ENCODE assay signal across 25 mouse cellular contexts in genomic region chr8:77459696-77460095, GRCm38 (mm10). TPM values are rescaled to one million over a fixed set of nuclear protein-coding genes. Genes with fewer than 3 reads are reported as not detected.
A peak's percentile ranks its signal among the peaks of the same experiment; 100 is the strongest.
DNase-seq lines count a peak whose midpoint lies in the region; ATAC-seq lines count a peak whose summit lies in the region.
"Had no signal": no experiment of that assay in that cellular context is flagged by ENCODE, and none has a peak within 500 bp of the region (broad histone marks: within the 10 kb centered on the region; RNA-seq: fewer than 3 reads in every experiment).

No protein-coding gene starts in this region.

- H3K36me3 ChIP-seq in kidney, embryonic 15.5 days = no peaks in the 10 kb centered on the region; the same call in 1 of the 2 replicates
- no peaks in the 10 kb centered on the region for H3K36me3 ChIP-seq in neural tube, embryonic 12.5 days
- no peaks in the 10 kb centered on the region for H3K36me3 ChIP-seq in neural tube, embryonic 15.5 days
- no peaks in the 10 kb centered on the region for H3K36me3 ChIP-seq in splenic B cell, adult 2 months (ENCODE audit: control insufficient read depth, insufficient read depth, low read length, poor library complexity, severe bottlenecking)
- H3K36me3 ChIP-seq: embryonic facial prominence, embryonic 15.5 days; heart, embryonic 12.5 days; heart, embryonic 15.5 days; hindbrain, embryonic 10.5 days; hindbrain, embryonic 13.5 days had no signal

- no peak for DNase-seq in kidney, postnatal 10 days
- peak; percentile 14 for DNase-seq in splenic B cell, adult 2 months (ENCODE audit: low read depth, low spot score)
- no peak for DNase-seq in left cerebral cortex, adult 11 months (ENCODE audit: low spot score)
- DNase-seq: adrenal gland, adult 8-10 months; adrenal gland, postnatal 25 days; cerebellum, adult 11-12 months; cerebellum, adult 8-10 months; cerebellum, postnatal 10 days; cerebellum, postnatal 36 days; embryo, embryonic 11 days; gastrocnemius, postnatal 25 days; heart, adult 18-20 months; heart, postnatal 10 days; heart, postnatal 36 days had no signal

- no peaks in the 10 kb centered on the region for H3K9me3 ChIP-seq in kidney, embryonic 15.5 days (replicated peaks)
- no peaks in the 10 kb centered on the region for H3K9me3 ChIP-seq in neural tube, embryonic 12.5 days
- no peaks in the 10 kb centered on the region for H3K9me3 ChIP-seq in neural tube, embryonic 15.5 days (replicated peaks)
- H3K9me3 ChIP-seq: embryonic facial prominence, embryonic 15.5 days; heart, embryonic 12.5 days; heart, embryonic 15.5 days; hindbrain, embryonic 10.5 days; hindbrain, embryonic 13.5 days had no signal

- WGBS in kidney, embryonic 15.5 days = 31% methylated on average over 7 of the region's 7 CpGs
- WGBS in neural tube, embryonic 12.5 days = 29% methylated on average over 7 of the region's 7 CpGs
- WGBS in neural tube, embryonic 15.5 days = 27% methylated on average over 7 of the region's 7 CpGs

- H3K27ac ChIP-seq in kidney, embryonic 15.5 days = no peak overlapping the region
- no peak overlapping the region for H3K27ac ChIP-seq in neural tube, embryonic 12.5 days
- no peak overlapping the region for H3K27ac ChIP-seq in neural tube, embryonic 15.5 days (replicated peaks)
- H3K27ac ChIP-seq: embryonic facial prominence, embryonic 15.5 days; heart, embryonic 15.5 days; hindbrain, embryonic 10.5 days; hindbrain, embryonic 13.5 days had no signal

- ATAC-seq in kidney, embryonic 15.5 days (replicated peaks; ENCODE audit: low FRiP score) = peak; percentile 60
- peak; percentile 53; the same call in 1 of the 2 replicates for ATAC-seq in neural tube, embryonic 12.5 days (ENCODE audit: low FRiP score, low read depth)
- no peak for ATAC-seq in neural tube, embryonic 15.5 days (ENCODE audit: low FRiP score)
- ATAC-seq: activated CD4-positive, CD25-positive, alpha-beta regulatory T cell, adult 4 months; forebrain, embryonic 14.5 days; hindbrain, embryonic 16.5 days had no signal

- H3K9ac ChIP-seq in kidney, embryonic 15.5 days = no peak overlapping the region
- no peak overlapping the region for H3K9ac ChIP-seq in neural tube, embryonic 12.5 days
- H3K9ac ChIP-seq in neural tube, embryonic 15.5 days (replicated peaks) = no peak overlapping the region
- H3K9ac ChIP-seq: embryonic facial prominence, embryonic 15.5 days; heart, embryonic 12.5 days; heart, embryonic 15.5 days; hindbrain, embryonic 13.5 days had no signal

- peaks cover 9% of the 10 kb centered on the region; the same call in 1 of the 2 replicates for H3K4me1 ChIP-seq in kidney, embryonic 15.5 days
- peaks cover 8% of the 10 kb centered on the region; the same call in 1 of the 2 replicates for H3K4me1 ChIP-seq in neural tube, embryonic 12.5 days
- H3K4me1 ChIP-seq in neural tube, embryonic 15.5 days = no peaks in the 10 kb centered on the region
- H3K4me1 ChIP-seq: embryonic facial prominence, embryonic 15.5 days; hindbrain, embryonic 13.5 days had no signal

- no peaks in the 10 kb centered on the region for H3K27me3 ChIP-seq in kidney, embryonic 15.5 days
- H3K27me3 ChIP-seq in neural tube, embryonic 12.5 days (replicated peaks) = no peaks in the 10 kb centered on the region
- H3K27me3 ChIP-seq in neural tube, embryonic 15.5 days (replicated peaks) = no peaks in the 10 kb centered on the region
- H3K27me3 ChIP-seq in splenic B cell, adult 2 months (ENCODE audit: control insufficient read depth, insufficient read depth, low read length, poor library complexity, severe bottlenecking) = no peaks in the 10 kb centered on the region
- H3K27me3 ChIP-seq: embryonic facial prominence, embryonic 15.5 days; heart, embryonic 12.5 days; heart, embryonic 15.5 days; hindbrain, embryonic 13.5 days had no signal

- no peak overlapping the region for H3K4me3 ChIP-seq in kidney, embryonic 15.5 days (replicated peaks)
- no peak overlapping the region for H3K4me3 ChIP-seq in neural tube, embryonic 12.5 days
- H3K4me3 ChIP-seq in neural tube, embryonic 15.5 days (replicated peaks) = no peak overlapping the region
- H3K4me3 ChIP-seq: embryonic facial prominence, embryonic 15.5 days; heart, embryonic 12.5 days; heart, embryonic 15.5 days; hindbrain, embryonic 10.5 days; hindbrain, embryonic 13.5 days had no signal

- no peak overlapping the region for H3K4me2 ChIP-seq in kidney, embryonic 15.5 days
- no peak overlapping the region for H3K4me2 ChIP-seq in neural tube, embryonic 12.5 days (replicated peaks)
- H3K4me2 ChIP-seq in neural tube, embryonic 15.5 days = no peak overlapping the region
- H3K4me2 ChIP-seq: embryonic facial prominence, embryonic 15.5 days; heart, embryonic 12.5 days; heart, embryonic 15.5 days; hindbrain, embryonic 13.5 days had no signal

RNA-seq across cellular contexts. Expression of gene Arhgap10, which starts 58.1 kb away (rescaled TPM):
- 31.1 and 34.1 TPM in 2 replicates for polyA plus RNA-seq in kidney, embryonic 15.5 days (2015; fragmentation: Nextera tagmentation; extraction: Ambion mirVana)
- 12.1 and 12.6 TPM in 2 replicates for polyA plus RNA-seq in neural tube, embryonic 12.5 days (2016; fragmentation: Nextera tagmentation; extraction: Ambion mirVana)
- polyA plus RNA-seq in neural tube, embryonic 15.5 days (2015; fragmentation: Nextera tagmentation; extraction: Ambion mirVana) = 5.7 and 11.4 TPM in 2 replicates
